8 mouse cellular contexts compared by ENCODE assay signal in the genomic region with DNA sequence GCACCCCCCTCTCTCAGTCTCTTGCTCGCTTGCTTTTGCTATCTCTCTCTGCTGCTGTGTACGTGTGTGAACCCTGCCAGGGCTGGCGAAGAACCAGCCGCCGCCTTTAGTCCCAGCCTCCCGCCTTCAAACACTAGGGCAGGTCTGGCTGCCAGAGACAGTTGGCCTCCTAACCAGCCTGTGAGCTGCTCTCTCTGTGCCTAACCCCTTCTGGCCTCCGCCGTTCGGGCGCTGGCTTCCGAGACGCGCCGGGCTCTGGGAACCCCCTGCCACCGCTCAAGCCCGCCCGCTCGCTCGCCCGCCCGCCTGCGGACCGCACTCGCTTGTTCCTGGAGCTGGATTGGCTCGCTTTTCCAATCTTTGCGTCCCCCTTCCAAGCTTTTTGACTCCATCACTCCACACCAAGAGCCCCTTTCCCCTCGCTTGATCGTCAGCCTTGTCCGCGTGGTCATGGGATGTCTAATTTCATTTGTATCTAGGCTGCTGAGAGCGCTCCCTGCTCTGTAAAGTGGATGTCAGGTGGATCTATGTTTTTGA. TPM values are rescaled to one million over a fixed set of nuclear protein-coding genes. Genes with fewer than 3 reads are reported as not detected.
DNase-seq lines count a peak whose midpoint lies in the region; ATAC-seq lines count a peak whose summit lies in the region.
"Had no signal": no experiment of that assay in that cellular context is flagged by ENCODE, and none has a peak within 500 bp of the region (broad histone marks: within the 10 kb centered on the region; RNA-seq: fewer than 3 reads in every experiment).

No protein-coding gene starts in this region.

- H3K27ac ChIP-seq in hindbrain, embryonic 14.5 days = peak overlapping the region; percentile 87
- peak overlapping the region; percentile 94 for H3K27ac ChIP-seq in neural tube, embryonic 13.5 days (replicated peaks)
- H3K27ac ChIP-seq in liver, embryonic 11.5 days (ENCODE audit: low read depth, low read length) = no peak overlapping the region
- H3K27ac ChIP-seq: liver, embryonic 14.5 days had no signal

- H3K27me3 ChIP-seq in hindbrain, embryonic 14.5 days (ENCODE audit: control insufficient read depth, insufficient read depth, low read length) = peaks cover 38% of the 10 kb centered on the region
- H3K27me3 ChIP-seq in neural tube, embryonic 13.5 days = peaks cover 83% of the 10 kb centered on the region
- peaks cover 79% of the 10 kb centered on the region for H3K27me3 ChIP-seq in liver, embryonic 11.5 days (replicated peaks; ENCODE audit: control insufficient read depth, insufficient read depth, low read length)

- peak; percentile 17 for DNase-seq in right cerebral cortex, postnatal 14 days
- no peak for DNase-seq in right cerebral cortex, postnatal 36 days (ENCODE audit: low spot score in 2 of 2)
- DNase-seq in embryo, embryonic 9.5 days (ENCODE audit: extremely low spot score) = peak; percentile 48
- peak; percentile 50 for DNase-seq in hindbrain, embryonic 14.5 days (ENCODE audit: low spot score)
- no peak for DNase-seq in liver, embryonic 11.5 days (ENCODE audit: low spot score)
- no peak for DNase-seq in thymus, adult 18-20 months

- peak; percentile 67 for ATAC-seq in hindbrain, embryonic 14.5 days (ENCODE audit: low FRiP score)
- ATAC-seq in neural tube, embryonic 13.5 days (ENCODE audit: low read depth) = peak; percentile 57
- ATAC-seq in liver, embryonic 11.5 days (replicated peaks; ENCODE audit: low FRiP score) = no peak

- H3K9ac ChIP-seq in hindbrain, embryonic 14.5 days = peak overlapping the region; percentile 75
- H3K9ac ChIP-seq in neural tube, embryonic 13.5 days = peak overlapping the region; percentile 85
- no peak overlapping the region for H3K9ac ChIP-seq in liver, embryonic 11.5 days (ENCODE audit: low read depth, low read length)
- H3K9ac ChIP-seq: liver, embryonic 14.5 days had no signal

- peaks cover 25% of the 10 kb centered on the region; the same call in 1 of the 2 replicates for H3K4me1 ChIP-seq in hindbrain, embryonic 14.5 days (replicated peaks; ENCODE audit: control insufficient read depth, insufficient read depth, low read length)
- peaks cover 54% of the 10 kb centered on the region for H3K4me1 ChIP-seq in neural tube, embryonic 13.5 days (replicated peaks)
- no peaks in the 10 kb centered on the region; the same call in 1 of the 2 replicates for H3K4me1 ChIP-seq in liver, embryonic 11.5 days (replicated peaks; ENCODE audit: control insufficient read depth, insufficient read depth, low read length)

- H3K4me3 ChIP-seq in hindbrain, embryonic 14.5 days (replicated peaks; ENCODE audit: low read length) = peak overlapping the region; percentile 56
- peak overlapping the region; percentile 62 for H3K4me3 ChIP-seq in neural tube, embryonic 13.5 days
- no peak overlapping the region for H3K4me3 ChIP-seq in liver, embryonic 11.5 days (ENCODE audit: low read depth, low read length)

- WGBS in hindbrain, embryonic 14.5 days = under 1% methylated on average over 31 of the region's 31 CpGs
- WGBS in neural tube, embryonic 13.5 days = under 1% methylated on average over 31 of the region's 31 CpGs
- WGBS in liver, embryonic 11.5 days = 2% methylated on average over 31 of the region's 31 CpGs

- no peaks in the 10 kb centered on the region for H3K9me3 ChIP-seq in hindbrain, embryonic 14.5 days (ENCODE audit: control insufficient read depth, low read length)
- H3K9me3 ChIP-seq in neural tube, embryonic 13.5 days = no peaks in the 10 kb centered on the region
- no peaks in the 10 kb centered on the region for H3K9me3 ChIP-seq in liver, embryonic 11.5 days (ENCODE audit: control insufficient read depth, low read length)

- H3K4me2 ChIP-seq in hindbrain, embryonic 14.5 days (replicated peaks) = peak overlapping the region; percentile 79
- peak overlapping the region; percentile 80 for H3K4me2 ChIP-seq in neural tube, embryonic 13.5 days
- H3K4me2 ChIP-seq in liver, embryonic 11.5 days = no peak overlapping the region

- H3K36me3 ChIP-seq in hindbrain, embryonic 14.5 days (replicated peaks; ENCODE audit: control insufficient read depth, insufficient read depth) = no peaks in the 10 kb centered on the region
- H3K36me3 ChIP-seq in neural tube, embryonic 13.5 days = no peaks in the 10 kb centered on the region
- H3K36me3 ChIP-seq in liver, embryonic 11.5 days (ENCODE audit: control insufficient read depth, insufficient read depth, low read length) = no peaks in the 10 kb centered on the region

RNA-seq across cellular contexts. Expression of gene Nxph1, which starts 1.5 kb away (rescaled TPM):
- polyA plus RNA-seq in hindbrain, embryonic 14.5 days (2014; fragmentation: Nextera tagmentation; extraction: Ambion mirVana) = 105 and 107 TPM in 2 replicates
- polyA plus RNA-seq in neural tube, embryonic 13.5 days (2015; fragmentation: Nextera tagmentation; extraction: Ambion mirVana) = 71.0 and 80.1 TPM in 2 replicates
- polyA plus RNA-seq in liver, embryonic 11.5 days (2014; fragmentation: Nextera tagmentation; extraction: Ambion mirVana) = 0.22 TPM in 1 of 2 replicates, not detected in the other
- polyA plus RNA-seq: liver, embryonic 14.5 days had no signal

Comparison
In these comparisons a context has a peak if more than half of its experiments do, and no peak if none do; other contexts are left out.
1. DNase-seq: peak in right cerebral cortex, postnatal 14 days (single experiment), embryo, embryonic 9.5 days (single experiment) and hindbrain, embryonic 14.5 days (single experiment); none in right cerebral cortex, postnatal 36 days (0 of 2), liver, embryonic 11.5 days (single experiment) and thymus, adult 18-20 months (0 of 2).
2. RNA of gene Nxph1, which starts 1.5 kb away (polyA plus RNA-seq): 105 to 107 TPM in hindbrain, embryonic 14.5 days and 71.0 to 80.1 TPM in neural tube, embryonic 13.5 days; 0.22 TPM in liver, embryonic 11.5 days; every median in the first group is over 10 times any median in the second.